Mouse (Mus musculus): Measurements from ENCODE around the gene Prm1. TPM values are rescaled to one million over a fixed set of nuclear protein-coding genes. Genes with fewer than 3 reads are reported as not detected.

Gene Prm1
- total and polyA plus RNA-seq, 3 experiments = not detected

GRCm38 (mm10) chr16:10819966-10820365 lies 14.3 kb upstream of the Prm1 start:
- no peaks in the 10 kb centered on the region for H3K79me2 ChIP-seq (replicated peaks; ENCODE audit: control insufficient read depth, extremely low read depth, insufficient read depth, poor library complexity, severe bottlenecking)
- in situ Hi-C loops (cut with MboI; ENCODE audit: low pct_ligation_motif_present, low pct_unique_long_range_greater_than_20kb, low sequenced_read_pairs) (no loop called here), dilution Hi-C loops (cut with MboI; ENCODE audit: extremely low pct_ligation_motif_present, extremely low pct_unique_long_range_greater_than_20kb, low sequenced_read_pairs) (no loop called here)
- no peak overlapping the region for H3K27ac ChIP-seq (ENCODE audit: insufficient read depth, low read depth)
- H3K36me3 ChIP-seq (replicated peaks in 1 of 2; ENCODE audit: control insufficient read depth in 1 of 2, insufficient read depth in 1 of 2, low read length in 1 of 2) = no peaks in the 10 kb centered on the region
- peaks cover 4% of the 10 kb centered on the region for H3K27me3 ChIP-seq (replicated peaks)
- H3K4me1 ChIP-seq (ENCODE audit: control insufficient read depth in 1 of 2, insufficient read depth in 2 of 2) = peaks cover 23 to 40% of the 10 kb centered on the region in 2 experiments
- no peak overlapping the region for H3K9ac ChIP-seq (ENCODE audit: insufficient read depth, low read depth)
- H3K4me2 ChIP-seq (ENCODE audit: insufficient read depth, low read depth, poor library complexity, severe bottlenecking) = no peak overlapping the region
- H3K9me3 ChIP-seq (replicated peaks; ENCODE audit: low read length) = peaks cover 3% of the 10 kb centered on the region
- no peak overlapping the region for H3K4me3 ChIP-seq (replicated peaks in 1 of 3; ENCODE audit: low read depth in 2 of 3, low read length in 2 of 3, poor library complexity in 1 of 3)
- TF ChIP-seq POLR2A (IDR thresholded peaks at IDR 0.05; ENCODE audit: low read depth, low read length) (no peak), NRF1 (IDR thresholded peaks at IDR 0.05; ENCODE audit: low read depth, low read length) (no peak), HCFC1 (IDR thresholded peaks at IDR 0.05; ENCODE audit: low read depth, low read length) (no peak), ETS1 (conservative IDR thresholded peaks at IDR 0.05; ENCODE audit: low read depth, low read length) (no peak), IRF4 (IDR thresholded peaks at IDR 0.05; ENCODE audit: low read depth, low read length) (no peak), PAX5 (IDR thresholded peaks at IDR 0.05; ENCODE audit: low read length) (no peak), UBTF (IDR thresholded peaks at IDR 0.05; ENCODE audit: low read depth, low read length) (no peak), MAX (IDR thresholded peaks at IDR 0.05; ENCODE audit: low read length) (no peak), MYC (IDR thresholded peaks at IDR 0.05; ENCODE audit: low read depth, low read length) (no peak), SMC3 (IDR thresholded peaks at IDR 0.05; ENCODE audit: low read depth, low read length) (no peak)
- no peak for DNase-seq (ENCODE audit: extremely low read depth)

DNA sequence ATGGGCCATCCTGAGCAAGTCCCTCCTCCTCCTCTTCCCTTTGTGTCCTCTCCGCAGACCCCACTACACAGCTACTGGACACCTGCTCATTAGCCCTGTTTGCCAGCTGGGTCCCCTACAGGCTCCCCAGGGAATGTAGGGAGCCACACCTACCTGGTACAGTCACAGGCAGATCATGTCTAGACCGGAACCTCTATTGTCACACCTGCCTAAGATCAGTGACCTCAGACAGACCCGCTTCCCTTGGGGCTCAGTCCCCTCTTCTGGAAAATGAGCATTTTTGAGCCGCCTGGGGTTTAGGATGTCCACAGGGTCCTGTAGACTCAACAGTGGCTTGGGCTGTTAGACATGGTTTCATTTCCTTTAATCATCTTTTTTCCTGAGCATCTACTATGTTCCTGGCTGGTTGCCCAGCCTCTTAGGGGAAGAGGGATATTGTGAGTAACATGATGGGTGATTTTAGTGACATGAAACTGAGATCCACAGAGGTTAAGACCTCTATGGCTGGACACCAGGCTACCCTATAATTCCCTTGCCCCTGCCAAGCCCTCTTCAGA lies 13.0 kb upstream of the Prm1 start:
- Histone ChIP-seq H3K79me2 (replicated peaks; ENCODE audit: control insufficient read depth, extremely low read depth, insufficient read depth, poor library complexity, severe bottlenecking) (no peaks in the 10 kb centered on the region), H3K9me3 (replicated peaks; ENCODE audit: low read length) (peaks cover 3% of the 10 kb centered on the region), H3K4me1 (ENCODE audit: control insufficient read depth in 1 of 2, insufficient read depth in 2 of 2) (peaks cover 32 to 53% of the 10 kb centered on the region in 2 experiments), H3K9ac (ENCODE audit: insufficient read depth, low read depth) (no peak overlapping the region), H3K27ac (ENCODE audit: insufficient read depth, low read depth) (no peak overlapping the region), H3K4me3 (replicated peaks in 1 of 3; ENCODE audit: low read depth in 2 of 3, low read length in 2 of 3, poor library complexity in 1 of 3) (no peak overlapping the region), H3K36me3 (replicated peaks in 1 of 2; ENCODE audit: control insufficient read depth in 1 of 2, insufficient read depth in 1 of 2, low read length in 1 of 2) (no peaks in the 10 kb centered on the region), H3K27me3 (replicated peaks) (peaks cover 4% of the 10 kb centered on the region), H3K4me2 (ENCODE audit: insufficient read depth, low read depth, poor library complexity, severe bottlenecking) (no peak overlapping the region)
- TF ChIP-seq ETS1 (conservative IDR thresholded peaks at IDR 0.05; ENCODE audit: low read depth, low read length) (peak; percentile 68), ELF1 (IDR thresholded peaks at IDR 0.05; ENCODE audit: low read depth, low read length) (0 out of 2 replicates have a peak, but pooled peaks have one; percentile 14), GABPA (IDR thresholded peaks at IDR 0.05; ENCODE audit: insufficient replicate concordance, low read depth, low read length) (no peak), UBTF (IDR thresholded peaks at IDR 0.05; ENCODE audit: low read depth, low read length) (no peak), MYC (IDR thresholded peaks at IDR 0.05; ENCODE audit: low read depth, low read length) (no peak), HCFC1 (IDR thresholded peaks at IDR 0.05; ENCODE audit: low read depth, low read length) (no peak), NELFE (IDR thresholded peaks at IDR 0.05; ENCODE audit: low read depth, low read length) (no peak), TCF12 (IDR thresholded peaks at IDR 0.05; ENCODE audit: low read depth, low read length) (peak; percentile 71), BHLHE40 (IDR thresholded peaks at IDR 0.05; ENCODE audit: low read depth, low read length) (peak; percentile 50), POLR2A (IDR thresholded peaks at IDR 0.05; ENCODE audit: low read depth, low read length) (no peak), MEF2A (IDR thresholded peaks at IDR 0.05; ENCODE audit: borderline replicate concordance, low read depth, low read length) (peak; percentile 32; the same call in 1 of the 2 replicates), MAX (IDR thresholded peaks at IDR 0.05; ENCODE audit: low read length) (no peak), E2F4 (IDR thresholded peaks at IDR 0.05; ENCODE audit: insufficient replicate concordance, low read depth, low read length) (no peak), TBP (conservative IDR thresholded peaks at IDR 0.05; ENCODE audit: low read depth, low read length) (no peak), EP300 (IDR thresholded peaks at IDR 0.05; ENCODE audit: low read length) (0 out of 2 replicates have a peak, but pooled peaks have one; percentile 28)
- peak; percentile 56 for DNase-seq (ENCODE audit: extremely low read depth)
- dilution Hi-C loops (cut with MboI; ENCODE audit: extremely low pct_ligation_motif_present, extremely low pct_unique_long_range_greater_than_20kb, low sequenced_read_pairs) (no loop called here), in situ Hi-C loops (cut with MboI; ENCODE audit: low pct_ligation_motif_present, low pct_unique_long_range_greater_than_20kb, low sequenced_read_pairs) (no loop called here)
